Mouse (Mus musculus) heart, postnatal 36 days (tissue): ENCODE measurements at regions not wholly inside any gene's neighbourhood (a gene's known extent, or its start where the extent isn't known, plus 50 kb on each side); places are given as distances from the start of the nearest gene placed in this dataset.
A peak's percentile ranks its signal among the peaks of the same experiment; 100 is the strongest.

ENCODE experiments used
- DNase-seq, 2 experiments: peaks; one replicate each; pipeline ENCODE4 v3.0.0; 2021 to 2022
- intact Hi-C: fragments of 180-260 bp; cut with DNase I; formaldehyde crosslinking; loops from one replicate; pipeline ENCODE4 v1.15.1; 2025

- intact Hi-C loops: no loop called here
- DNase-seq: peak in 1 of 2 experiments; percentile 58
Observed at GRCm38 (mm10) chr17:44418676-44419404, 230.5 kb downstream of the Clic5 start.

DNA sequence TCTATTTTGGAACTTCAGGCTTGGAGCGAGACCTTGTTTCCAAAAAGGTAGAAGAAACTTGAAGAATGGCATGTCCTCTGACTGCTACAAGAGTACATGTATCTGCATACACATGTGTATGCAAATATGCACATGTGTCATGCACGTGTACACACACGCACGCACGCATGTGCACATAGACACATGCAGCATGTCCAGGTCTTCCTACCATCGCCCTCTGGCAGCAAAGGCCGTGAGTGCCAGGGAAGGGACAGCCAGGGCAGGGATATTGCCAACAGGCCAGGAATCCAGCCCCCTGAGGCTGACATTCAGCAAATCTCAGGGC, 231.0 kb downstream of the Clic5 start:
- intact Hi-C loops: no loop called here
- DNase-seq: no peak

DNA sequence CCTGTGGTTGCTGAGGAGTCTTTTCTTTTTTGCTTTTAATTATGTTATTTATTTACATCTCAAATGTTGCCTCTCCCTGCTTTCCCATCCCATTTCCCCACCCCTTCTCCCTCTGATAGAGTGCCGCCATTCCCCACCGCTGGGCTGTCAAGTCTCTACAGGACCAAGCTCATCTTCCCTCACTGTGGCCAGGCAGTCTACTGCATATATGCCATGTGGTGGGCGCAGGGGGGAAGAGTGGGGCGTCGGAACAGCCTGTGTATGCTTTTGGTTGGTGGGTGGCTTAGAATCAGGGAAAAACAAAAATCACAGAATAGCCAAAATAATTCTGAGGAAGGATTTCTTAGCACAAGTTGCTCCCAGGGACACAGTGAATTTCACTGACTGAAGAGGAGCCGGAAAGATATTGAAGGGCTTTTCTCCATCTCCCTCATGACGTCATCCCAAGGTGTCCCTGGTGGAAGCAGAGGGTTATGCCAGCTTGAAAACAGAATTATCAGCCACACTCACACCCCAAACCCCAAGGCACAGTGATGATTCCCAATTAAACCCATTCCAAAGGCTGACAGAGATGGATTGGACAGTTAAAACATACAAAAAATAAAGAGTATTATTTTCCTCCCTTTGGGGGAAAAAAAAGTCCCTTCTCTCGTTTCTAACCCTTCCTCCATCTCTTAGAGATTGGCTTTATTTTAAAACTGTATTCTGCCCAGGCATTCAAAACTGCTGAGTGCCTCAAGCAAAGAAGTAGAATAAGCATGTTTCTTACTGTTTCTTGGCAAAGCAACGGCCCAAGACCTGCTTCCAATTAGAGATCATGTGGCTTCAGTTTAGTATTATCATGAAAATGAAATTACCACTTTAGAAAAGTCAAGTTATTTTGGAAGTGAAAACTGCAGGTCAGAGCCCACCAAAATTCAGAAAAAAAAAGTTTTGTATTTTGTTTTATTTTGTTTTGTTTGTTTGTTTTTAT, 232.0 kb downstream of the Clic5 start:
- DNase-seq: no peak
- intact Hi-C loops: no loop called here

DNA sequence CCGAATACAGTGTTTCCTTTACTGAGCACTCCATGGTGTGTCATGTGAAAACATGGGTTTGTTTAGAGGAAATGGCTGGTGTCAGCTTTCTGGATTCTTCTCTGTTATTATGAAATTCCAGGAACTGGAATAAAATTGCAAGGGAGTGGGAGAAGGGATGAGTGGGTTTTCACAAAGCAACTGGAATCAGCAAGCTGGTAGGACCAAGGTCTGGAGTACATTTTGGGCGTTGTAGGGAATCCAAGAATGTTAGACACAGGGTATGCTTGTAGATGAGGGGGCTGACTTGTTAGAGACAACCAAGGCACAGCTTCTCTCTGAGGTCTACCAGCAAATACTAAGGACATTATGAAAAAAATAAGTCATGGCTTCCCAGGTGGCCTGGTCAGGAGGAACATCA, 233.8 kb downstream of the Clic5 start:
- no peak for DNase-seq
- intact Hi-C loops: no loop called here

- intact Hi-C loops: no loop called here
- DNase-seq: no peak
Observed at GRCm38 (mm10) chr17:44422865-44423264, 234.5 kb downstream of the Clic5 start.

DNA sequence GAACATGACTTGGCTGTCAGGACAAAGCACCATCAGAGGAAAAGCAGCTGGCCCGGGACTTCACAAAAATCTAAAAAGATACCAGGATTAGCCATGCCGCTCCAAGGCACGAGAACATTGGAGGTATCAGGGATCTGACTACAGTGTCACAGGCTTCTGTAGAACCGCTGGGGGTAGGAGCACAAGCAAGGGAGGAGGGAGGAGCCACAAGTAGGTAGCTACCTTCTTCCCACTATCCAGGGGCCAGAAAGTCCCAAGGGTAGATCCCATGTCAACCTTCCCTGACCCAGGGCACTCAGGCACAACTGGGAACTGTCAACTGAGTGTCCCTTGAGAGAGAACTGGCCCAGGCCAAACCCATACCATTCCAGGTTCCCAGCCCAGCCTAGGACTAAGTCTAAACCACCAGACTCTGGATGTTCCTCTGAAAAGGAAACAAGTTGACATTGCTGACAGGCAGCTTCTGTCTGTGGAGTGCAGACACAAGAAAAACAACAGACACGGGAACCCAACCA, 235.1 kb downstream of the Clic5 start:
- DNase-seq: peak in 1 of 2 experiments; percentile 31
- intact Hi-C loops: no loop called here

- intact Hi-C loops: no loop called here
- DNase-seq: no peak
Observed at GRCm38 (mm10) chr17:44432524-44433295, 244.3 kb downstream of the Clic5 start.

GRCm38 (mm10) chr17:44433296-44433653, 244.9 kb downstream of the Clic5 start:
- intact Hi-C loops: no loop called here

GRCm38 (mm10) chr17:44436536-44437043, 248.2 kb downstream of the Clic5 start:
- intact Hi-C loops: no loop called here

More at GRCm38 (mm10) chr17:44433296-44433653, 244.9 kb downstream of the Clic5 start:
- DNase-seq: no peak

DNA sequence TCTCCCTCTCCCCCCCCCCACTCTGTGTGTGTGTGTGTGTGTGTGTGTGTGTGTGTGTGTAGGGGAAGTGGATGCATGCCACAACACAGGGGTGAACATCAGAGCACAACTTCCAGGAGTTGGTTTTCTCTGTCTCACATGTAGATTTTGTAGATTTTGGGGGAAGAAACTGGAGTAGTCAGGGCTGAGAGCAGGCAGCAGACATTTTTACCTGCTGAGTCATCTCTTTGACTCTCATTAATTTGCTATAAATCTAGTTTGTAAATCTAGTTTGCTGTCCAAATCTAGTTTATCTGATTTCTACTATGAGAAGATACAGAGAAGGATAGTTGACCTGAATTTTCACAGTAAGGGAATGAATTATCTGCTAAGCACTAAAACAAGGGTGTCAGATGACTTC, 250.1 kb downstream of the Clic5 start:
- intact Hi-C loops: no loop called here

More at GRCm38 (mm10) chr17:44436536-44437043, 248.2 kb downstream of the Clic5 start:
- DNase-seq: no peak

GRCm38 (mm10) chr17:44443460-44443859, 255.1 kb downstream of the Clic5 start:
- intact Hi-C loops: no loop called here
- no peak for DNase-seq

More for the DNA sequence above, 250.1 kb downstream of the Clic5 start:
- DNase-seq: no peak

DNA sequence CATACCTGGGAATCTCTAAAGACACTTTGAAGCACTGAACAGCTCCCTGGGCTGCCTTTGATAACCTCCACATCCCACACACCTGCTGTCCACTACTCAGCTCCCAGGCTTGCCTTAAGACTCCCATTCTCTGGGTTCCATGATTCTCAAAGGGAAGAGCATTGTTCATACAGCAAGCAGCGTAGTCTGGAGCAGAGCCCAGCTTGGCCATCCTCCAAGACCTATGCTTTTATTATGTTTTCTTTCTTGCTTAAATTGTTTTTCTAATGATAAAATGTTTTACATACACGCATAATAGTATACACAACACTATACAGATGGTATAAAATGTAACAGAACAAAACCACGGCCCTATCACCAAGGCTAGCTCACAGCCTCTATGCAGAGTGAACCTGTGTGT, 257.0 kb downstream of the Clic5 start:
- DNase-seq: no peak
- intact Hi-C loops: no loop called here
